Mouse (Mus musculus): ENCODE results near the gene 4931409K22Rik. TPM values are rescaled to one million over a fixed set of nuclear protein-coding genes. Genes with fewer than 3 reads are reported as not detected.

The 4931409K22Rik gene
- polyA plus RNA-seq, 1 experiment from 2014 or later, result not detected

DNA sequence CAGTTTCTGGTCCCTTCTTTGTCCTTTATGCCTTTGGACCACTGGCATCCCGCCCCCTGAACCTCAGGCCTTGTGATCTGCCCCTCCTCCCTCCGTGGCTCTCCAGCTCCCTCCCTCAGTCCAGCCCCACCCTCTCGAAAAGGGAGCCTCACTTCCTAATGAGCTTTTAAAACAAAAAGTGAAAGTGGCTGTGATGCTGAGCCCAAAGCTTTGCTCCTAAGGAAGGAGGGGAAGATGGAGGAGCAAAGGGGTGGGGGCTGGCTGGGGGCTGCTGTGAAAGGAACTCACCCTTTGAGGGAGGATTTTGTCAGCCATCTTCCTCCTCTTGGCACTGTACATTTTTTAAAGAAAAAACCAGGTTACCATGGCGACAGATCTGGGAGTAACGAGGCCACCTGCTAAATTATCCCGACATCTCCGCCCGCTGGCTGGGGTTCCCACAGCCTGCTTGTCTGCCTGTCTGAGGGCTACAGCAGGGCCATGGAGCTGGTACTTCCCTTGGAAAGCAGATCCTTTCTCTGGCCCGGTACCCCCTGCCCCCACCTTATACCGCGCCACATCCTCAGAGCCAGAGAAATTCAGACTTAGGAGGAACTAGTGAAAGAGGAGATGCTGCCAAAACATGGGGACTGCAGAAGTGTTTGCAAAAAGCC is 40.0 kb upstream of the 4931409K22Rik start:
- Histone ChIP-seq H3K36me3 (ENCODE audit: control insufficient read depth, insufficient read depth, low read length) (no peaks in the 10 kb centered on the region; the same call in 1 of the 2 replicates), H3K4me3 (ENCODE audit: low read depth, low read length) (no peak overlapping the region), H3K9ac (ENCODE audit: low read depth, low read length) (peak overlapping the region; percentile 33), H3K9me3 (ENCODE audit: control insufficient read depth, low read length) (no peaks in the 10 kb centered on the region), H3K4me2 (replicated peaks; ENCODE audit: low read depth, low read length) (peak overlapping the region; percentile 25), H3K27me3 (ENCODE audit: control insufficient read depth, insufficient read depth, low read length) (peaks cover 12% of the 10 kb centered on the region), H3K27ac (ENCODE audit: low read depth, low read length) (peak overlapping the region; percentile 85), H3K4me1 (replicated peaks; ENCODE audit: control insufficient read depth, insufficient read depth, low read length) (peaks cover 36% of the 10 kb centered on the region)
- peak; percentile 71 for DNase-seq (ENCODE audit: low spot score)
- ATAC-seq (ENCODE audit: low FRiP score), result peak; percentile 41
- WGBS, result 15% methylated on average over 11 of the region's 11 CpGs

DNA sequence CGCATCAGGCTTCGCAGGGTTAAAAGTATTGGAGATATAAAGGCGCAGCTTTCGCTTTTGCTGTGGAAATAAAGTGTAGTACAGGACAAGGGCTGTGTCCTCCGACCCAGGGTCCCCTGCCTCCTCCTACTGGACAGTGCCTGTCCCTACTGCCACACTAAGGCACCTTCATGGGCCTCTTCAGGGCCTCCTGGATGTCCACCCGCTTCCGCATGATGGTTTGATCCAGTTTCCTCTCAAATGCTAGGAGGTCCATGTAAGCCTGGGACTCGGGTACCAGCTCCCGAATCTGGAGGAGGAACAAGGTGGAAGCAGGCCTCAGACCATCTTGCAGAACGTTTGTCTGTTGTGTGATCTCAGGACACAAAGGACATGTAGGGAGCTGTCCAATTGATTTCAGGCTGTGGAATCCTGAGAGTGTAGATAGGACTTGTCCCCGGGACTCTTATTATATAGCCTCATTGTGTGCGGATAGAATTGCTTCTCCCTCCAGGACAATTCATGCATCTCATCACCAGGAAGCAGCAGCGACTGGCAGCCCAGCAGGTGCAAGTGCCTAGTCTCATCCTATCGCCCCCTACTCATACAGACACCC is 39.3 kb upstream of the 4931409K22Rik start:
- H3K27ac ChIP-seq (ENCODE audit: low read depth, low read length), result peak overlapping the region; percentile 85
- H3K36me3 ChIP-seq (ENCODE audit: control insufficient read depth, insufficient read depth, low read length), result no peaks in the 10 kb centered on the region; the same call in 1 of the 2 replicates
- 58% methylated on average over 14 of the region's 14 CpGs for WGBS
- DNase-seq (ENCODE audit: low spot score) (no peak), ATAC-seq (ENCODE audit: low FRiP score) (no peak; the same call in 1 of the 2 replicates)
- H3K4me3 ChIP-seq (ENCODE audit: low read depth, low read length), result no peak overlapping the region
- H3K9ac ChIP-seq (ENCODE audit: low read depth, low read length), result peak overlapping the region; percentile 36; the same call in 1 of the 2 replicates
- H3K9me3 ChIP-seq (ENCODE audit: control insufficient read depth, low read length), result no peaks in the 10 kb centered on the region
- H3K27me3 ChIP-seq (ENCODE audit: control insufficient read depth, insufficient read depth, low read length), result peaks cover 12% of the 10 kb centered on the region
- peak overlapping the region; percentile 25 for H3K4me2 ChIP-seq (replicated peaks; ENCODE audit: low read depth, low read length)
- peaks cover 32% of the 10 kb centered on the region for H3K4me1 ChIP-seq (replicated peaks; ENCODE audit: control insufficient read depth, insufficient read depth, low read length)

DNA sequence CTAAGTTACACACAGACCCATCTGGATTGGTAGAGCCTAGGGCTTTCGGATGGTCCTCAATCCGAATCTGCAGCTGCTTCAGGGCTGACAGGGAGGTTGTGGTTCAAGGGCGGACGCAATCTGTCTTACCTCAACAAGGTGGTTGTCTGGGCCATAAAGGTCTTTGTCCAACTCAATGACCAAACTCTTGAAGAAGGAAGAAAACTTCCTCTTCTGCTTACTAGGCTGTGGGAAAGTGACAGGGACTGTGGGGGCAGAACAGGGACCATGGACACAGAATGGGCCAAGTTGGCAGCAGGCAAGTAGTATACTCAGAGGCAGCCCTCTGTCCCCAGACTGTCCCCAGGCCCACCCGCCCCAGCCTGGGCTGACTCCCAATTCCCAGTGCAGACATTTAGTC is 38.7 kb upstream of the 4931409K22Rik start:
- Histone ChIP-seq H3K9me3 (ENCODE audit: control insufficient read depth, low read length) (no peaks in the 10 kb centered on the region), H3K4me1 (replicated peaks; ENCODE audit: control insufficient read depth, insufficient read depth, low read length) (peaks cover 30% of the 10 kb centered on the region), H3K36me3 (ENCODE audit: control insufficient read depth, insufficient read depth, low read length) (no peaks in the 10 kb centered on the region; the same call in 1 of the 2 replicates), H3K9ac (ENCODE audit: low read depth, low read length) (no peak overlapping the region), H3K4me3 (ENCODE audit: low read depth, low read length) (no peak overlapping the region), H3K27ac (ENCODE audit: low read depth, low read length) (peak overlapping the region; percentile 85; the same call in 1 of the 2 replicates), H3K4me2 (replicated peaks; ENCODE audit: low read depth, low read length) (no peak overlapping the region), H3K27me3 (ENCODE audit: control insufficient read depth, insufficient read depth, low read length) (peaks cover 9% of the 10 kb centered on the region)
- ATAC-seq (ENCODE audit: low FRiP score) (no peak), DNase-seq (ENCODE audit: low spot score) (no peak)
- WGBS, result 95% methylated on average over 5 of the region's 5 CpGs

DNA sequence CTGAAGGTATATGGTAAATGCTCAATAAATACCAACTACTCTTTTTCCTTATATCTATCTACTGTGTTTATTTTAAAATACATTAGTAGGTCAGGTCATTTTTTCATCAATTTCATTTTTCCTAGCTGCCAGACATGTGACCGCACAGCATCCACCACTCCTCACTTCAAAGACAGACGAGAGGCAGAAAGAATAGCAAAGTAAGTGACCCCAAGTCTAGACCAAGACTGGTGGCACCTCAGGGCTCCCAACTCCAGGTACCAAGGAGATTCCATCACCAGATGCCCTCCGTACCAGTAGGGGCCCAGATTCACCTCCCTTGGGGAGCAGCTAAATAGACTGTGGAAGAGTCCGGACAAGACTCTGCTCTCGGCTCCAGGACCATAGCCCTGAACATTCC is 37.7 kb upstream of the 4931409K22Rik start:
- ATAC-seq (ENCODE audit: low FRiP score), result no peak
- Histone ChIP-seq H3K27me3 (ENCODE audit: control insufficient read depth, insufficient read depth, low read length) (peaks cover 6% of the 10 kb centered on the region), H3K4me3 (ENCODE audit: low read depth, low read length) (no peak overlapping the region), H3K9ac (ENCODE audit: low read depth, low read length) (no peak overlapping the region), H3K9me3 (ENCODE audit: control insufficient read depth, low read length) (no peaks in the 10 kb centered on the region), H3K4me2 (replicated peaks; ENCODE audit: low read depth, low read length) (no peak overlapping the region), H3K27ac (ENCODE audit: low read depth, low read length) (no peak overlapping the region), H3K4me1 (replicated peaks; ENCODE audit: control insufficient read depth, insufficient read depth, low read length) (peaks cover 30% of the 10 kb centered on the region), H3K36me3 (ENCODE audit: control insufficient read depth, insufficient read depth, low read length) (no peaks in the 10 kb centered on the region; the same call in 1 of the 2 replicates)
- no peak for DNase-seq (ENCODE audit: low spot score)
- WGBS, result 94% methylated on average over 5 of the region's 5 CpGs

DNA sequence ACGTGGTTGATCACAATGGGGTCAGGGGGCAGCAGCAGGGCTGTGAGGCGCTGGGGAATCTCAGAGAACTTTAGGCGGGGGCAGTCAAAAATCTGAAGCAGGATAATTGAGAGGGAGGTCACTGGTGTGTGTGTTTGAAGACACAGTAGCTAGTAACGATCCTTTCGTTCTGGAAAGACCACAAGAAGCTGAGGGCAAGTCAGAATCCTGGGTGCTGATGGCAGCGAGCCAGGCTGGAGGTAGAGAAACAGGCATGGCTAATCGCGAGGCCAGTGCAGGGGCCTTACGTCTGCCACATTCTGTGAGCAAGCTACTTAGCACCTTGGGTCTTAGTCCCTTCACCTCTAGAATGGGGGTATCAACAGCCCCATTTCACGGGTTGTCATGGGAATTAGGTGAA is 37.3 kb upstream of the 4931409K22Rik start:
- no peaks in the 10 kb centered on the region; the same call in 1 of the 2 replicates for H3K36me3 ChIP-seq (ENCODE audit: control insufficient read depth, insufficient read depth, low read length)
- no peak for DNase-seq (ENCODE audit: low spot score)
- H3K4me1 ChIP-seq (replicated peaks; ENCODE audit: control insufficient read depth, insufficient read depth, low read length), result peaks cover 28% of the 10 kb centered on the region

DNA sequence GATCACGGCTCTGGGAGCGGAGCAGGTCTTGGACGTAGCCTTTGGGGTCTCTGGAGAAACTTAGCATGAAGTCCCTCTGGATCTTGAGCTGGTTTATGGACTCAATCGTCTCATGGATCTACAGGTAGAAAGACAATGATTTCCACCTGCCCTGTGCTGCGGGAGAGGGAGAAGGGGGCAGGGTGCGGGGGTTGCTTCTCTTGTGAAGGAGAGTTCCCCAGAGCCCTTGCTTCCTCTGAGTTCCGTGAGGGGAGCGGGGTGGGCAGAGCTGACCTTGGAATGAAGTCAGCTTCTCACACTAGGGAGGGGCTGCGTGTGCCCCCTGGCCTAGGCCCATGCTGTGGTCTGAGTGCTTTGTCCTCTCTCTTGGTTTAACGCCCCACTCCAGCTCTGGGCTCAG is 36.6 kb upstream of the 4931409K22Rik start:
- Histone ChIP-seq H3K36me3 (ENCODE audit: control insufficient read depth, insufficient read depth, low read length) (no peaks in the 10 kb centered on the region; the same call in 1 of the 2 replicates), H3K4me3 (ENCODE audit: low read depth, low read length) (no peak overlapping the region), H3K4me2 (replicated peaks; ENCODE audit: low read depth, low read length) (no peak overlapping the region), H3K27ac (ENCODE audit: low read depth, low read length) (no peak overlapping the region), H3K9me3 (ENCODE audit: control insufficient read depth, low read length) (no peaks in the 10 kb centered on the region), H3K9ac (ENCODE audit: low read depth, low read length) (no peak overlapping the region), H3K27me3 (ENCODE audit: control insufficient read depth, insufficient read depth, low read length) (peaks cover 6% of the 10 kb centered on the region; the same call in 1 of the 2 replicates), H3K4me1 (replicated peaks; ENCODE audit: control insufficient read depth, insufficient read depth, low read length) (peaks cover 21% of the 10 kb centered on the region)
- ATAC-seq (ENCODE audit: low FRiP score), result no peak
- 78% methylated on average over 10 of the region's 10 CpGs for WGBS
- no peak for DNase-seq (ENCODE audit: low spot score)

More for the DNA sequence above, 37.3 kb upstream of the 4931409K22Rik start:
- Histone ChIP-seq H3K27ac (ENCODE audit: low read depth, low read length) (no peak overlapping the region), H3K4me2 (replicated peaks; ENCODE audit: low read depth, low read length) (no peak overlapping the region), H3K27me3 (ENCODE audit: control insufficient read depth, insufficient read depth, low read length) (peaks cover 6% of the 10 kb centered on the region; the same call in 1 of the 2 replicates), H3K9me3 (ENCODE audit: control insufficient read depth, low read length) (no peaks in the 10 kb centered on the region), H3K9ac (ENCODE audit: low read depth, low read length) (no peak overlapping the region), H3K4me3 (ENCODE audit: low read depth, low read length) (no peak overlapping the region)
- 77% methylated on average over 10 of the region's 10 CpGs for WGBS
- no peak for ATAC-seq (ENCODE audit: low FRiP score)

DNA sequence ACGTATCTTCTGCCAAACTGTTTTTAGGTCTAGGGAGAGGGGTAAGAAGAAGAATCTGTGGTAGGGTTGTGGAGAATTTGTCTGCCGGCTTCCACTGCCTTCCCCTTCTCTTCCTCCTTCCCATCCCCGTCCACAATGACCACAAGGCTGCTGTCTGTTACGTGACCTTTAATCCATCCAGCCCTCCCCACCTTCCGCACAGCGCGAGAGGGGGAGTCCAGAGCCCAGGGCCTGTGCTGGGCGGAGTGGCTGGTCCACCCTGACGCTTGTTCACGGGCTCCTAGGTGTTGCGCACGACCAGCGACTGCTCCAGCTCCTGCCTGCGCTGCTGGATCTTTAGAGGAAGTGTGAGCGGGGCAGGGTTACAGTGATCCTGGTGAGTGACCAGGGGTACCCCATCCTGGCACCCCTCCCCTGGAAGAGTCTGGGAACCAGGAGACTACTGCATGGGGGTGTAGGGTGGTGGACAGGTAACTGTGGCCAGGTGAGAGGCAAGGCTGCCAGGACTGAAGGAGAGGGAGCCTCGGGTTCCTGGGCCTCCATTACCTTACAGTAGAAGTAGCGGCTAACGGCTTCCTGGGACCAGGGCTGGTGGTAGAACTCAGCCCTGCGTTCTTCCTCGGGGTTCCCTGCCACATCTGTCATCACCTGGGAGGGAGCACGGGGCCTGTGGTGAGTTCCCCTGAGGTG is 36.0 kb upstream of the 4931409K22Rik start:
- H3K9me3 ChIP-seq (ENCODE audit: control insufficient read depth, low read length), result no peaks in the 10 kb centered on the region
- ATAC-seq (ENCODE audit: low FRiP score) (no peak), DNase-seq (ENCODE audit: low spot score) (no peak)
- no peak overlapping the region for H3K9ac ChIP-seq (ENCODE audit: low read depth, low read length)
- H3K27ac ChIP-seq (ENCODE audit: low read depth, low read length), result no peak overlapping the region
- peaks cover 20% of the 10 kb centered on the region for H3K4me1 ChIP-seq (replicated peaks; ENCODE audit: control insufficient read depth, insufficient read depth, low read length)
- no peak overlapping the region for H3K4me3 ChIP-seq (ENCODE audit: low read depth, low read length)
- H3K36me3 ChIP-seq (ENCODE audit: control insufficient read depth, insufficient read depth, low read length), result no peaks in the 10 kb centered on the region; the same call in 1 of the 2 replicates
- peaks cover 6% of the 10 kb centered on the region; the same call in 1 of the 2 replicates for H3K27me3 ChIP-seq (ENCODE audit: control insufficient read depth, insufficient read depth, low read length)
- WGBS, result 65% methylated on average over 21 of the region's 21 CpGs
- no peak overlapping the region for H3K4me2 ChIP-seq (replicated peaks; ENCODE audit: low read depth, low read length)

DNA sequence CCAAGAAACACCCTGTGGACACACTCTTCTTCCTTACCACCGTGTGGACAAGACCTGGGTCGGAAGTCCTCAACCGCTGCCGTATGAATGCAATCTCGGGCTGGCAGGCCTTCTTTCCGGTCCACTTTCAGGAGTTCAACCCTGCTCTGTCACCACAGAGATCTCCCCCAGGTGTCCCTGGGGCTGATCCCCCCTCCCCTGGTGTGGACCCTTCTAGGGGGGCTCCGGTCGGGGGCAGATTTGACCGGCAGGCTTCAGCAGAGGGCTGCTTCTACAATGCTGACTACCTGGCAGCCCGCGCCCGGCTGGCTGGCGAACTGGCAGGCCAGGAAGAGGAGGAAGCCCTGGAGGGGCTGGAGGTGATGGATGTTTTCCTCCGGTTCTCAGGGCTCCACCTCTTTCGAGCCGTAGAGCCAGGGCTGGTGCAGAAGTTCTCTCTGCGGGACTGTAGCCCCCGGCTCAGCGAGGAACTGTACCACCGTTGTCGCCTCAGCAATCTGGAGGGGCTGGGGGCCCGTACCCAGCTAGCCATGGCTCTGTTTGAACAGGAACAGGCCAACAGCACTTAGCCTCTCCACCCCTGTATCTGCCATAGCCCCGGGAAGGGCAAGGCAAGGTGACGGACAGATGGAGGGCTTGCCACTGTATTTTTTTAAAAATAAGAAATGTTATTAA is 35.3 kb upstream of the 4931409K22Rik start:
- DNase-seq (ENCODE audit: low spot score) (no peak), ATAC-seq (ENCODE audit: low FRiP score) (no peak)
- no peak overlapping the region for H3K9ac ChIP-seq (ENCODE audit: low read depth, low read length)
- H3K27ac ChIP-seq (ENCODE audit: low read depth, low read length), result no peak overlapping the region
- WGBS, result 65% methylated on average over 24 of the region's 24 CpGs
- H3K27me3 ChIP-seq (ENCODE audit: control insufficient read depth, insufficient read depth, low read length), result peaks cover 6% of the 10 kb centered on the region; the same call in 1 of the 2 replicates
- no peak overlapping the region for H3K4me3 ChIP-seq (ENCODE audit: low read depth, low read length)
- H3K4me2 ChIP-seq (replicated peaks; ENCODE audit: low read depth, low read length), result no peak overlapping the region
- H3K4me1 ChIP-seq (replicated peaks; ENCODE audit: control insufficient read depth, insufficient read depth, low read length), result peaks cover 22% of the 10 kb centered on the region
- no peaks in the 10 kb centered on the region for H3K9me3 ChIP-seq (ENCODE audit: control insufficient read depth, low read length)
- H3K36me3 ChIP-seq (ENCODE audit: control insufficient read depth, insufficient read depth, low read length), result no peaks in the 10 kb centered on the region; the same call in 1 of the 2 replicates

Measured in hindbrain, embryonic 11.5 days (tissue).